Mouse (Mus musculus) neutrophil, adult 5-6 weeks (primary cell): ENCODE measurements at regions not wholly inside any gene's neighbourhood (a gene's known extent, or its start where the extent isn't known, plus 50 kb on each side); places are given as distances from the start of the nearest gene placed in this dataset.

ENCODE experiments used
- ATAC-seq: fragments of 151-379, 151-347 bp; 2 replicates; pipeline ENCODE4 v1.8.0; 2017; ENCODE audit warnings: mild to moderate bottlenecking, moderate TSS enrichment; ENCODE audit not compliant: insufficient number of reproducible peaks, poor library complexity, low FRiP score, severe bottlenecking; ENCODE audit errors: extremely low read depth

GRCm38 (mm10) chr6:67186537-67187274 lies 51.3 kb upstream of the Serbp1 start:
- ATAC-seq: no peak

- ATAC-seq: no peak
Observed at GRCm38 (mm10) chr6:67184662-67185061, 53.3 kb upstream of the Serbp1 start.

- ATAC-seq: peak; percentile 26; the same call in 1 of the 2 replicates
Observed at GRCm38 (mm10) chr6:67183481-67184215, 54.3 kb upstream of the Serbp1 start.

GRCm38 (mm10) chr6:67182453-67182852 lies 55.5 kb upstream of the Serbp1 start:
- ATAC-seq: no peak

- ATAC-seq: no peak
Observed at GRCm38 (mm10) chr6:67181459-67181858, 56.5 kb upstream of the Serbp1 start.

GRCm38 (mm10) chr6:67179416-67179815 lies 58.6 kb upstream of the Serbp1 start:
- ATAC-seq: no peak

- ATAC-seq: no peak
Observed at GRCm38 (mm10) chr6:67178531-67178930, 59.4 kb upstream of the Serbp1 start.

GRCm38 (mm10) chr6:67178101-67178500 lies 59.9 kb upstream of the Serbp1 start:
- no peak for ATAC-seq

- ATAC-seq: no peak
Observed at GRCm38 (mm10) chr6:67170674-67170946, 67.4 kb upstream of the Serbp1 start.

- peak; percentile 95 for ATAC-seq
Observed at GRCm38 (mm10) chr6:67169873-67170673, 67.9 kb upstream of the Serbp1 start.

GRCm38 (mm10) chr6:67168803-67169202 lies 69.2 kb upstream of the Serbp1 start:
- no peak for ATAC-seq

- no peak for ATAC-seq
Observed at GRCm38 (mm10) chr6:67168031-67168777, 69.8 kb upstream of the Serbp1 start.

GRCm38 (mm10) chr6:67165091-67165490 lies 72.9 kb upstream of the Serbp1 start:
- no peak for ATAC-seq

GRCm38 (mm10) chr6:67163947-67164346 lies 74.0 kb upstream of the Serbp1 start:
- no peak for ATAC-seq

- no peak for ATAC-seq
Observed at GRCm38 (mm10) chr6:67162814-67163213, 75.2 kb upstream of the Serbp1 start.

- ATAC-seq: no peak
Observed at GRCm38 (mm10) chr6:67161610-67162009, 76.4 kb upstream of the Serbp1 start.

GRCm38 (mm10) chr6:67160564-67160963 lies 77.4 kb upstream of the Serbp1 start:
- no peak for ATAC-seq

- ATAC-seq: no peak
Observed at GRCm38 (mm10) chr6:67159726-67160523, 78.1 kb upstream of the Serbp1 start.
